Mouse (Mus musculus): ENCODE measurements around the gene Snca. TPM values are rescaled to one million over a fixed set of nuclear protein-coding genes. Genes with fewer than 3 reads are reported as not detected.

Snca gene
- 0.63 TPM in 1 of 4 replicates, not detected in the others for total RNA-seq (2023)

DNA sequence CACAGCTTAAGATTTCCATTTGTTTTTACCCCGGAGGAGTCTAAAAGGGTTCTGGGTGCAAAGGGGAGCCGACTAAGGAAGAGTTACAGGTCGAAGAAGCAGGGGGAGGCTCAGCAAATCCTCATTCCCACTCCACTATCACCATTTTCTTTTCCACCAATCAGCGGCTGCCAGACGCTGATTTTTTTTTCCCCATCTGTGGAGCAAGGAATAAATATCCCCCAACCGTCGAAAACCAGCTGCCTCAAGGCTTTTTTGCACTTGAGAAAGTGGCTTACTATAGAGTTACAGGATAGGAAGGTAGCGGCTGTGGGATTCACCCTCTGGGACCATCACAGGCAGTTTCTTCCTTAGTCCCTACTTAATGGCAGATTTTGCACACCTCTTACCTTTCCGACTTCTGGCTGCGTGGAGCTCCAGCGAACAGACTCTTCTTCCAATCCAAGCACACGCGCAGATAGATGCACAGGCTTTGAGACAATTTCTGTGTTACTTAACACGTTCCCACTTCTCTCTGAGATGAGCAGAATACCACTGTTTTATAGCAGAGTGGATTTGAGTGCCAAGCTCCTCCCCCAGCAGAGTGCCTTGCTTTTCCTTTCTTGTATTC lies at the start of gene Snca:
TSS of gene Snca (minus strand) at position 574 of the 610 bp plus-strand sequence.

Other genes with a start within 250 kb of the Snca start
- 0.21 TPM in 1 of 4 replicates, not detected in the others for gene Mmrn1, start 95.1 kb upstream of the Snca start, total RNA-seq (2023)

Data from B cell, adult 62 days (primary cell).